Mouse (Mus musculus): ENCODE measurements around the gene Vmn2r115. TPM values are rescaled to one million over a fixed set of nuclear protein-coding genes. Genes with fewer than 3 reads are reported as not detected.
"Not testable (repeated sequence)": the region's sequence is repeated elsewhere in the genome, so short reads cannot be mapped to it uniquely, and the experiment has no call there.

The Vmn2r115 gene
- polyA plus RNA-seq (2015; fragmentation: Nextera tagmentation; extraction: Ambion mirVana) = not detected in 2 replicates

- not testable (repeated sequence) for DNase-seq; H3K4me1 ChIP-seq (replicated peaks); H3K36me3 ChIP-seq; H3K27me3 ChIP-seq; ATAC-seq (ENCODE audit: low read depth); H3K4me3 ChIP-seq (replicated peaks); H3K27ac ChIP-seq; H3K9ac ChIP-seq; H3K4me2 ChIP-seq; H3K9me3 ChIP-seq (replicated peaks)
- WGBS (ENCODE audit: insufficient replicate concordance) = 23% methylated on average over 2 of the region's 2 CpGs
These were observed at the start of gene Vmn2r115 for GRCm38 (mm10) chr17:23343441-23343840. Gene Vmn2r115 (plus strand): TSS chr17:23343741.

GRCm38 (mm10) chr17:23312437-23312836 lies 31.1 kb upstream of the Vmn2r115 start, which contains the start of gene Vmn2r114:
Gene Vmn2r114 (minus strand): TSS chr17:23312537.
- not testable (repeated sequence) for H3K4me2 ChIP-seq; H3K9me3 ChIP-seq (replicated peaks); H3K9ac ChIP-seq; H3K4me3 ChIP-seq (replicated peaks); H3K27me3 ChIP-seq; DNase-seq; H3K4me1 ChIP-seq (replicated peaks); ATAC-seq (ENCODE audit: low read depth); H3K36me3 ChIP-seq; H3K27ac ChIP-seq
- 44% methylated on average over 2 of the region's 2 CpGs for WGBS (ENCODE audit: insufficient replicate concordance)

GRCm38 (mm10) chr17:23330657-23331056 lies 12.9 kb upstream of the Vmn2r115 start:
- DNase-seq (no peak), ATAC-seq (ENCODE audit: low read depth) (no peak)
- Histone ChIP-seq H3K4me2 (no peak overlapping the region), H3K9ac (no peak overlapping the region), H3K36me3 (no peaks in the 10 kb centered on the region), H3K9me3 (replicated peaks) (peaks cover 7% of the 10 kb centered on the region; the same call in 1 of the 2 replicates), H3K4me3 (replicated peaks) (no peak overlapping the region), H3K27ac (no peak overlapping the region), H3K27me3 (no peaks in the 10 kb centered on the region), H3K4me1 (replicated peaks) (no peaks in the 10 kb centered on the region)
- 59% methylated on average over 6 of the region's 6 CpGs for WGBS (ENCODE audit: insufficient replicate concordance)

GRCm38 (mm10) chr17:23351644-23352043 lies 8.1 kb downstream of the Vmn2r115 start:
- no peak overlapping the region for H3K9ac ChIP-seq
- H3K4me2 ChIP-seq = no peak overlapping the region
- no peak overlapping the region for H3K4me3 ChIP-seq (replicated peaks)
- H3K27ac ChIP-seq = no peak overlapping the region
- DNase-seq (no peak), ATAC-seq (ENCODE audit: low read depth) (no peak)
- WGBS (ENCODE audit: insufficient replicate concordance) = 44% methylated on average over 1 of the region's 1 CpGs
- no peaks in the 10 kb centered on the region for H3K36me3 ChIP-seq
- no peaks in the 10 kb centered on the region for H3K27me3 ChIP-seq
- no peaks in the 10 kb centered on the region for H3K9me3 ChIP-seq (replicated peaks)
- no peaks in the 10 kb centered on the region for H3K4me1 ChIP-seq (replicated peaks)

GRCm38 (mm10) chr17:23384304-23384703 lies 40.8 kb downstream of the Vmn2r115 start, which contains the start of gene Vmn2r116:
Gene Vmn2r116 (plus strand): TSS chr17:23384604.
- not testable (repeated sequence) for ATAC-seq (ENCODE audit: low read depth); H3K36me3 ChIP-seq; H3K27me3 ChIP-seq; H3K9me3 ChIP-seq (replicated peaks); H3K4me1 ChIP-seq (replicated peaks); H3K27ac ChIP-seq; DNase-seq; H3K4me2 ChIP-seq; H3K9ac ChIP-seq; H3K4me3 ChIP-seq (replicated peaks)

Other genes with a start within 250 kb of the Vmn2r115 start
- 2.3 and 2.4 TPM in 2 replicates for gene Zfp40, start 150.5 kb upstream of the Vmn2r115 start, polyA plus RNA-seq (2015; fragmentation: Nextera tagmentation; extraction: Ambion mirVana)
- gene Vmn2r114, start 31.2 kb upstream of the Vmn2r115 start, polyA plus RNA-seq (2015; fragmentation: Nextera tagmentation; extraction: Ambion mirVana) = not detected in 2 replicates
- gene Vmn2r116, start 40.9 kb downstream of the Vmn2r115 start, polyA plus RNA-seq (2015; fragmentation: Nextera tagmentation; extraction: Ambion mirVana) = not detected in 2 replicates
- gene Vmn2r117, start 136.0 kb downstream of the Vmn2r115 start, polyA plus RNA-seq (2015; fragmentation: Nextera tagmentation; extraction: Ambion mirVana) = not detected in 2 replicates
- 5.5 and 6.5 TPM in 2 replicates for gene Zfp213, start 220.5 kb downstream of the Vmn2r115 start, polyA plus RNA-seq (2015; fragmentation: Nextera tagmentation; extraction: Ambion mirVana)

All from liver, embryonic 13.5 days (tissue).